Mouse (Mus musculus) left cerebral cortex, adult 11 months (tissue): ENCODE measurements around the gene Spats2l.

ENCODE experiments used
- DNase-seq: peaks from one replicate; pipeline ENCODE4 v3.0.0; 2022; ENCODE audit warnings: low spot score

Gene Spats2l

GRCm38 (mm10) chr1:57890259-57890902, 116.4 kb downstream of the Spats2l start:
- DNase-seq, result no peak

GRCm38 (mm10) chr1:57890903-57891267, 116.9 kb downstream of the Spats2l start:
- DNase-seq, result no peak

- DNase-seq, result no peak
These were observed 127.5 kb downstream of the Spats2l start for GRCm38 (mm10) chr1:57901494-57901893.

GRCm38 (mm10) chr1:57903793-57904192, 129.8 kb downstream of the Spats2l start:
- DNase-seq, result no peak

GRCm38 (mm10) chr1:57905912-57906311, 131.9 kb downstream of the Spats2l start:
- no peak for DNase-seq

GRCm38 (mm10) chr1:57906312-57906711, 132.3 kb downstream of the Spats2l start:
- no peak for DNase-seq

- DNase-seq, result no peak
These were observed 137.6 kb downstream of the Spats2l start for GRCm38 (mm10) chr1:57911561-57911960.

GRCm38 (mm10) chr1:57917342-57917741, 143.4 kb downstream of the Spats2l start:
- no peak for DNase-seq

GRCm38 (mm10) chr1:57918567-57918966, 144.6 kb downstream of the Spats2l start:
- DNase-seq, result no peak

GRCm38 (mm10) chr1:57934287-57934686, 160.3 kb downstream of the Spats2l start:
- DNase-seq, result no peak

GRCm38 (mm10) chr1:57940691-57941090, 166.7 kb downstream of the Spats2l start:
- no peak for DNase-seq

- DNase-seq, result no peak
These were observed 167.1 kb downstream of the Spats2l start for GRCm38 (mm10) chr1:57941095-57941494.

- DNase-seq, result no peak
These were observed 167.8 kb downstream of the Spats2l start for GRCm38 (mm10) chr1:57941734-57942133.

GRCm38 (mm10) chr1:57942215-57942614, 168.3 kb downstream of the Spats2l start:
- DNase-seq, result no peak

- DNase-seq, result no peak
These were observed 173.8 kb downstream of the Spats2l start for GRCm38 (mm10) chr1:57947552-57948347.

GRCm38 (mm10) chr1:57949195-57949594, 175.2 kb downstream of the Spats2l start:
- DNase-seq, result no peak

GRCm38 (mm10) chr1:57949716-57950115, 175.8 kb downstream of the Spats2l start:
- no peak for DNase-seq

- DNase-seq, result no peak
These were observed 178.5 kb downstream of the Spats2l start for GRCm38 (mm10) chr1:57952509-57952908.

GRCm38 (mm10) chr1:57953586-57954375, 179.8 kb downstream of the Spats2l start:
- DNase-seq, result no peak

- no peak for DNase-seq
These were observed 180.4 kb downstream of the Spats2l start for GRCm38 (mm10) chr1:57954376-57954765.

- DNase-seq, result no peak
These were observed 181.8 kb downstream of the Spats2l start for GRCm38 (mm10) chr1:57955774-57956173.

GRCm38 (mm10) chr1:57969327-57970271, 195.6 kb downstream of the Spats2l start:
- DNase-seq, result peak; percentile 91
